Mouse (Mus musculus): ENCODE measurements at regions not wholly inside any gene's neighbourhood (a gene's known extent, or its start where the extent isn't known, plus 50 kb on each side); places are given as distances from the start of the nearest gene placed in this dataset.

DNA sequence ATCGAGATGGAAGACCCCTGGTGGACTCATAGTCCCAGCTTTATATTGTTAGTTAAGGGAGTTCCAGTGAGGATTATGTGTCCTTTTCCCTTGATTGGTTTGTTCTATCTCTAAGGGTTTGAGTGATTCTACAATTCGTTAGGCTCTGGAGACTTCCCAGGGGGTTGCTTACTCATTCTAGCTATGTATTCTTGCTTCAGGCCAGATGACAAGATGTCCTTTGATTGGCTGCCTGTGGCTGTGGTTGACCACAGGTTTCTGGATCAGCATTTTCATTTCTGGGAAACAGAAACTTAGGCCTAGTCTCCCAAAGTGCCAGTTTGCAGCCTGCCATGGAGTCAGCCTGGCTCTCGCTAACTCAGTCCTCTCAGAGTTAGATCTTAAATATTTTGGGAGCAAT, 119.3 kb upstream of the H2al1n start:
- DNase-seq: no peak

- DNase-seq: no peak
These were observed 77.4 kb upstream of the H2al1n start for GRCm38 (mm10) chrX:14133571-14133970.

GRCm38 (mm10) chrX:14134600-14134999, 76.3 kb upstream of the H2al1n start:
- no peak for DNase-seq

GRCm38 (mm10) chrX:14138481-14138880, 72.5 kb upstream of the H2al1n start:
- peak; percentile 3 for DNase-seq

Data from kidney, adult 9 months (tissue).